Mouse (Mus musculus) frontal cortex, postnatal 36 days (tissue): ENCODE data around the gene Eif3i.
A peak's percentile ranks its signal among the peaks of the same experiment; 100 is the strongest.
"Not testable (repeated sequence)": the region's sequence is repeated elsewhere in the genome, so short reads cannot be mapped to it uniquely, and the experiment has no call there.

Experiments
- DNase-seq, 2 experiments: peaks; one replicate each; pipeline ENCODE4 v3.0.0; 2022; ENCODE audit warnings: low spot score in 2 of 2

Eif3i gene

GRCm38 (mm10) chr4:129573430-129573829 lies 27.0 kb downstream of the Eif3i start, which contains the start of gene Lck:
Gene Lck, minus strand, starts transcription at chr4:129573641.
- DNase-seq: no peak

GRCm38 (mm10) chr4:129573093-129573370 lies 27.4 kb downstream of the Eif3i start:
- DNase-seq: no peak

GRCm38 (mm10) chr4:129572236-129573092 lies 28.0 kb downstream of the Eif3i start:
- DNase-seq: no peak

GRCm38 (mm10) chr4:129571551-129572084 lies 28.8 kb downstream of the Eif3i start:
- no peak for DNase-seq

- DNase-seq: no peak
Measured at GRCm38 (mm10) chr4:129570028-129570427, 30.4 kb downstream of the Eif3i start.

GRCm38 (mm10) chr4:129568366-129568765 lies 32.1 kb downstream of the Eif3i start:
- DNase-seq: no peak

- no peak for DNase-seq
Measured at GRCm38 (mm10) chr4:129565139-129565538, 35.3 kb downstream of the Eif3i start.

- no peak for DNase-seq
Measured at GRCm38 (mm10) chr4:129563718-129564117, 36.7 kb downstream of the Eif3i start.

GRCm38 (mm10) chr4:129561184-129561583 lies 39.3 kb downstream of the Eif3i start:
- no peak for DNase-seq

GRCm38 (mm10) chr4:129558321-129558955 lies 42.0 kb downstream of the Eif3i start:
- no peak for DNase-seq

- DNase-seq: no peak
Measured at GRCm38 (mm10) chr4:129557256-129557808, 43.1 kb downstream of the Eif3i start.

- DNase-seq: peak; percentile 70 to 76
Measured at GRCm38 (mm10) chr4:129556532-129557223, 43.8 kb downstream of the Eif3i start.

- no peak for DNase-seq
Measured at GRCm38 (mm10) chr4:129555862-129556531, 44.5 kb downstream of the Eif3i start.

- DNase-seq: peak in 1 of 2 experiments; percentile 31
Measured at GRCm38 (mm10) chr4:129555421-129555861, 45.0 kb downstream of the Eif3i start.

- not testable (repeated sequence) for DNase-seq
Measured at GRCm38 (mm10) chr4:129554512-129554911, 45.9 kb downstream of the Eif3i start.

- no peak for DNase-seq
Measured at GRCm38 (mm10) chr4:129550295-129550694, 50.2 kb downstream of the Eif3i start.

GRCm38 (mm10) chr4:129549306-129549705 lies 51.1 kb downstream of the Eif3i start:
- DNase-seq: no peak

- DNase-seq: not testable (repeated sequence)
Measured at GRCm38 (mm10) chr4:129547631-129548030, 52.8 kb downstream of the Eif3i start.

GRCm38 (mm10) chr4:129544106-129544505 lies 56.3 kb downstream of the Eif3i start:
- DNase-seq: no peak

GRCm38 (mm10) chr4:129542592-129543141 lies 57.8 kb downstream of the Eif3i start, which contains the start of gene Hdac1:
Gene Hdac1, minus strand, starts transcription at chr4:129542713.
- peak; percentile 92 to 94 for DNase-seq
